Mouse (Mus musculus) inflammation-experienced regulatory T-cells, adult 16 weeks (primary cell): ENCODE data around the gene Cst11. TPM values are rescaled to one million over a fixed set of nuclear protein-coding genes. Genes with fewer than 3 reads are reported as not detected.

Source experiments
- polyA plus RNA-seq: library from polyadenylated mRNA; unstranded; fragments of 100-300 nt; shearing (Covaris generic); gene quantifications from one replicate; pipeline ENCODE4 v1.2.1, GENCODE M21; 2017

Cst11 gene
- polyA plus RNA-seq: not detected

GRCm38 (mm10) chr2:148771397-148771796 lies at the start of gene Cst11:
TSS of gene Cst11 (minus strand) at chr2:148771497.

GRCm38 (mm10) chr2:148819909-148820308 lies 48.6 kb upstream of the Cst11 start, which contains the start of gene Cst13:
TSS of gene Cst13 (plus strand) at chr2:148820081.

GRCm38 (mm10) chr2:148798485-148798884 lies 27.2 kb upstream of the Cst11 start, which contains the start of gene Cst8:
TSS of gene Cst8 (plus strand) at chr2:148798785.

GRCm38 (mm10) chr2:148789142-148789541 lies 17.8 kb upstream of the Cst11 start, which contains the start of gene Cst12:
TSS of gene Cst12 (plus strand) at chr2:148789361.

GRCm38 (mm10) chr2:148781709-148782108 lies 10.4 kb upstream of the Cst11 start, which contains the start of gene 8030411F24Rik:
TSS of gene 8030411F24Rik (plus strand) at chr2:148782009.

GRCm38 (mm10) chr2:148750058-148750457 lies 21.2 kb downstream of the Cst11 start, which contains the start of gene Cstl1:
TSS of gene Cstl1 (plus strand) at chr2:148750358.

GRCm38 (mm10) chr2:148732327-148733000 lies 38.8 kb downstream of the Cst11 start, which contains the start of gene Napb:
TSS of gene Napb (minus strand) at chr2:148732467.

Other genes starting within 250 kb of the Cst11 start
- gene Nxt1, start 98.9 kb downstream of the Cst11 start, polyA plus RNA-seq: 69.5 TPM
- 22.5 TPM for gene Gzf1, start 90.5 kb downstream of the Cst11 start, polyA plus RNA-seq
- gene Napb, start 39.0 kb downstream of the Cst11 start, polyA plus RNA-seq: 2.0 TPM
- gene Cstl1, start 21.1 kb downstream of the Cst11 start, polyA plus RNA-seq: not detected
- gene 8030411F24Rik, start 10.5 kb upstream of the Cst11 start, polyA plus RNA-seq: not detected
- gene Cst12, start 17.9 kb upstream of the Cst11 start, polyA plus RNA-seq: not detected
- not detected for gene Cst8, start 27.3 kb upstream of the Cst11 start, polyA plus RNA-seq
- not detected for gene Cst13, start 48.6 kb upstream of the Cst11 start, polyA plus RNA-seq
- not detected for gene Cst9, start 63.6 kb upstream of the Cst11 start, polyA plus RNA-seq
- gene 9230104L09Rik, start 93.5 kb upstream of the Cst11 start, polyA plus RNA-seq: not detected
- 166 TPM for gene Cst3, start 104.2 kb upstream of the Cst11 start, polyA plus RNA-seq
- not detected for gene Gm1330, start 231.8 kb upstream of the Cst11 start, polyA plus RNA-seq
- gene Gm10750, start 245.7 kb upstream of the Cst11 start, polyA plus RNA-seq: not detected